Mouse (Mus musculus) MN1 (cell line): ENCODE data around the gene Gm17087.

ENCODE experiments used
- DNase-seq: peaks from one replicate; pipeline ENCODE4 v3.0.0-alpha.2; 2016; ENCODE audit warnings: low spot score

Gm17087 gene

DNA sequence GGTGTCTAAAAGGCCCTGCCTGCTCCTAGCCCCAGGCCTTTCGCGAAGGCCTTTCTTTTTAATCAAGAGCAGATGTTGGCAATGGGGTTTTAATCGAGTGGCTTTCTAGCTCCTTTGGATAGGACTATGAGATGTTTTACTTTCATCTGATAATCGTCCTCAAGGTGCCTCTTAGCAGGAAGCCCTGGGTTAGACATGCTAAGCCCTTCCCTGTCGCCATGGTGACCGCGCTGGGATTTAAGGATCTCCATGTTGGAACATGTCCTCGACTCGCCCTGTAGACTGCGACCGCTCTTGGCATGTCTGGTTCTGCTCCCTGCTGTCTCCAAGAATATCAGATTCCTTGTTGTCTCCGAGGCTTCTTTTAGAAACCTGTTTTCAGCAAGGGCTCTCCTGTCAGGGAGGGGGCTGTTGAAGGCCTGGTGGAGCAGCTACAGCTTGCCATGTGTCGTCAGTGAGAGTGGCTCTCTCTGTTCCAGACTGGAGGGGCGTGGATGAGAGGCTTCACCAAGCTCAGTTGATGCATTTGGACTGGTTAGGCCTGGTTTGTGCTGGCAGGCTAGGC lies 24.7 kb downstream of the Gm17087 start:
- DNase-seq: no peak

DNA sequence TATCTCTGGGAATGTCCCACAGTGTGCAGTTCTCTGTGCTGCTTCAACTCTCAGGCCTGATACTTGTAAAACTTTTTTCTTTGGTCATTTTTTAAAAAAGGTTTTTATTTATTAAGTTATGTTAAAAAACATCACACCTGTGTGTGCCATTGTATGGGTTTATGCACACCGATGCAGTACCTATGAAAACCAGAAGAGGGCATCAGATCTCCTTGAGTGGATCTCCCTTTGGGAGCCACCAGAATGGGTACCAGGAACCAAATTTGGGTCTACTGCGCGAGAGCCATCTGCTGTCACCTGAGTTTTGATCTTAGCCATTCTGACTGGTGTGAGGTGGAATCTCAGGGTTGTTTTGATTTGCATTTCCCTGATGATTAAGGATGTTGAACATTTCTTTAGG lies 28.6 kb downstream of the Gm17087 start:
- DNase-seq: no peak

DNA sequence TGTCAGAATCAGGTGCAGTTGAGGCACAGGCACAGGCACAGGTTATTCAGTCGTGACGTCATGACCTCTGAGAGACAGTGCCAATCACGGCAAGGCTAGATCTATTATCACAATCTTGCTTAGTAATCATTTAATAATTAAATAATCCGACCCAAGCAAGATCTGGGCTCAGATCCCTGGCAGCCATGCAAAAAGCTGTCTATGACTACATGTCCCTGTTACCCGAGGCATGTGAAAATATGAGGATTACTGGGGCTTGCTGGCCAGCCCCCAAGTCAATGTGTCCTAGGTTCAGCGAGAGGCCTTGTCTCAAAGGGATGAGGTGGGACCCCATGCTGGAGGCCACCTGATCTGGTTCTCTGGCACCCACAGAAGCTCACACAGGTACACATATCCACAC lies 30.2 kb downstream of the Gm17087 start:
- no peak for DNase-seq

DNA sequence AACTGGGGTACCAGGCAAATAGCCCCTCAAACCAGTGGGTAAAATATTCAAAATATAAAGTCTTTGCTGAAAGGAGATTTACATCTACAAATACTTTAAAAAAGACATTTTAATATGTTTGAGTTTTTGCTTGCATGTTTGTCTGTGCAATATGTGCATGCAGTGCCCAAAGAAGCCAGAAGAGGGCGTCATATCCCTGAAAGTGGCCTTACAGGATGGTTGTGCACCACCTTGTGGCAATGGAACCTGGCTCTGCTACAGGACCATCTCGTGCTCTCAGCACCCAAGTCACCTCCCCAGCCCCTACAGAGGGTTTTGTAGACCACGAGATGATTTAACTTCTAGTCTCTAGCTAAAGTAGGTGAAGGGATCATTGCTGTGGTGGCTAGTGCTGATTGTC lies 32.9 kb downstream of the Gm17087 start:
- DNase-seq: no peak

DNA sequence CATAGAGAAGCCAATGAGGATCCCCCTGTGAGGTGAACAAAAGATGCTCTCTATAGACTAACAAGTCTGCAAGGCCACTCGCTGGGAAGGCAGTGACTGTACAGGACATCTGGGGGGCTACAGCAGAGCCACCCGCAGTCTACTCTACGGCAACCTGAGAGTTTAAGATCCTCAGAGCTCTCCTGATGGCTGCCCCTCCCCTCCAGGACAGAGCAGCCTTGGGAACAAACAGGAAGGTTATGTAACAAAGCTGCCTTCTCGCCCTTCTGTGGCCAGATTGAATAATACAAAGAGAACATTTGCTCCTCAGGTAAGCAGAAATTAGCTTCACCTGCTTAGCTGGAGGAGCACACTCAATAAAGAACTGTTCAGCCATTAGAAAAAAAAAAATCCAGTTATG lies 34.1 kb downstream of the Gm17087 start:
- no peak for DNase-seq

DNA sequence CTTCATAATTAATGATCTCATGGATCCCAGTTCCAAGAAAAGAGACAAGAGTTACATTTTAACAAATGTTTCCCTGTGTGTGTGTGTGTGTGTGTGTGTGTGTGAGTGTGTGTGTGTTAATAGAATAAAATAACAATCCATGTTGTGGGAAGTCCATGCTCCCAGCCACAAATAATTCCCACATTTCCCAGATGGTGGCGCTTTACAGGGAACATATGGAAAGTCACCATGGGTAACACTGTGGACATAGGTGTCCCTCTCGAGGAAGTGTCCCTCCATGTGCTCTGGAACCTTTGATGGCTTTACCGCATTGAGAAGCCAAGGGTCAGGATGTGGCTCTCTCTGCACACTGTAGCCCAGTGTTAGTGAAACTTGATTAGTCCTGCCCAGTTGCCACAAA lies 38.1 kb downstream of the Gm17087 start:
- no peak for DNase-seq

DNA sequence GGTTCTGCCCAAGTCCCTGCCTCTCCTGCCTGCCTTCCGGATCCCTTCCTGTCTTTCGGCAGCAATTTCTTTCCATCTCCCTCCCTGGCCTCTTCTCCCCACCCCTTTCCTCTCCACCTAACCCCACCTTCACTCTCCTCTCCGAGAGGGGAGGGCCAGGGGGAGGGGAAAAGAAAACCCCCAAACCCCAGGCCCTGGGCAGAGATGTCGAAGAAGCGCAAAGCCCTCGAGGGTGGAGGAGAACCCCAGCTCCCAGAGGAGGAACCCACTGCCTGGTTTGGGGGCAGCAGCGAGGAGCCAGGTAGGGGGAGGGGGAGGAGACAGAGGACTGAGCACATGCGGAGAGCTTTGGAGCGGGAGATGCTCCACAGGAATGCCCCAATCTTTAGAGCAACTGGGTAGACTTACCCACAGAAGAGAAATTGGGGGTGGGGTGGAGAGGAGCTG lies 39.9 kb downstream of the Gm17087 start:
- peak; percentile 24 for DNase-seq

DNA sequence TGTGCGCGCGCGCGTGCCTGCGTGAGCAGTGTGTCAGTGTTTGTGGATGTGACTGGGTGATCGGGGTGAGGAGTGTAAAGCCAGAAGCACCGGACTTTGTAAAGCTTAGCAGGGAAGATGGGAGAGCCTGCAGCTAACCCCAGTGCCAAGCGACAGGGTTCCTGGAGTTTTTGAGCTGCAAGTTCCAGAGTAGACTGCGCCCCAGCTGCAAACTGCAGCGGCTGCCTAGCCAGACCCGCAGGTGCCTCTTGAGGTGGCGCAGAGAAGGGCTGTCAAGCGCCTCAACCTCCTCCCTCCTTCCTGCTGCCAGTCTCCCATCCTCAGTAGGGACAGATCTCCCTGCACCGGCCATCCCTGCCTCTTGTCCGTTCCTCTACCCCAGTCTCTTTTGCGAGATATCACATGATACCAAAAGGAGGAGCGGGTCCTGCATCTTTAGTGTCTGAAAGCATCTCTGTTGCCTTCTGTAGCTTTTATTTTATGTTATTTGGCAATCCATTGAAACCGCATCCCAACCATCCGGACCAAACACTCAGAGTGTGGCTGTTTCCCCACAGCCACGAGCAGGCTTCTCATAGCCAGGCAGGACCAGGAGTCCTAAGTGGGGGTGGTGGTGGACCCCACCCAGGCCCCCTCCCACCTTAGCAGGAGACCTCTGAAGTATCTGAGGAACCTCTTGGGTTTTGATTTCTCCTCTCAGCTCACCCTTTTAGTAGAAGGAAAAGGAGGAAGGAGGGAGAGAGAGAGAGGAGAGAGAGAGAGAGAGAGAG lies 40.6 kb downstream of the Gm17087 start:
- DNase-seq: peak; percentile 64

DNA sequence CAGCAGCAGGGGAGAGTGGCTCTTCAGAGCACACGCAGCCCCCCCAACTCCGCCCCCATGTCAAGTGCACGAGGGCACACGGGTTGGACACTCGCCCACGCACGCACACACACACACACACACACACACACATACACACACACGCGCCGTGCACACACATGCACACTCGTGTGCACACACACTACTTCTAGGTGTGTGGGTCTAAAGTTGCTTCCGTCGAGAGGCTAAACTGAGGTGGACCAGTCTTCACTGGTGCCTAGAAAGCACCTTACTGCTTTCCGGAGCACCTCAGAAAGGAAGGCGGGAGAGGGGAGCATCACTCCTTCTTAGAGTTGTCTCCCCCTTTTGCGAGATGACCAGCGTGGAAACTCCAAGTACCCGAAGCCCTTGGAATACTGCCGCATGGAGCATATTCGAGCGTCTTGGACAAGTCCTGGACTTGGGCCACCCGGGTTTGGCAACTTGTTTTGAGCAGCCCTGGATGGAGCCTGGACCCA lies 41.5 kb downstream of the Gm17087 start, which contains the start of gene Pde10a:
TSS of gene Pde10a (plus strand) at position 148 of the 497 bp plus-strand sequence.
- peak; percentile 61 for DNase-seq

DNA sequence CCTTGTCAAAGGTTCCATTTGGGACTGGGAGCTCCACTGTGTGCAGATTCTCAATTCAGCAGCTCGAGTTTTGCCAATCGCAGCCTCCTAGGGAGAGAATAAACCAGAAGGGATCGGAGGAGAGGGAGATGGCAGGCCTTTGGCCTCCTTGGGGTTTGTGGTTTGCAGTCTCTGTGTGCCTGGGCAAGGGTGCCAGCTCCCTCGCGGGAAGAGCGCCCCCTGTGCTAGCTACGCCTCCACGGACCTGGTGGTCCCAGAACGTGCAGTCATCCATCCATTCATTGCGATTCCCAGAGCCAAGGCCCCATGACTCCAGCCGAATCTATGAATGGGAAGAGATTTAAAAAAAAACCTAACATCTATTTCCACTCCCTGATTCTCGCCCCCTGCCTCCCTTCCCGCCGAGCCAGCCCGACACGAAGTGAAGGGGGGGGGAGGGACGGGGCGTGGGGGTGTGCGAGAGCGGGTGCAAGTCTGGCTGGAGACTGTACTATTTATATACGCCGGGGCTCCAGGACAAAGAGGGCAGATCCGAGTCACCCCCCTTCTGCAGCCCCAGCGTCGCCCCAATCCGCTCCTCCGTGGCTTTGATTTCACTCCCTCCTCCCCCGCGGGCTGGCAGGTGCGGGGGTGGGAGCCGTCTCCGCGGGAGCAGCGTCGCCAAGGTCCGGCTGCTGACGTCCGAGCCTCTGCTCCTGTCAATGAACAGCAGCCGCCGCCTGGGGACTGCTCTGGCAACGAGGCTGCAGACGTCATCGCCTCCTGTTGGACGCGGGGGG lies 42.2 kb downstream of the Gm17087 start:
- peak; percentile 91 for DNase-seq

DNA sequence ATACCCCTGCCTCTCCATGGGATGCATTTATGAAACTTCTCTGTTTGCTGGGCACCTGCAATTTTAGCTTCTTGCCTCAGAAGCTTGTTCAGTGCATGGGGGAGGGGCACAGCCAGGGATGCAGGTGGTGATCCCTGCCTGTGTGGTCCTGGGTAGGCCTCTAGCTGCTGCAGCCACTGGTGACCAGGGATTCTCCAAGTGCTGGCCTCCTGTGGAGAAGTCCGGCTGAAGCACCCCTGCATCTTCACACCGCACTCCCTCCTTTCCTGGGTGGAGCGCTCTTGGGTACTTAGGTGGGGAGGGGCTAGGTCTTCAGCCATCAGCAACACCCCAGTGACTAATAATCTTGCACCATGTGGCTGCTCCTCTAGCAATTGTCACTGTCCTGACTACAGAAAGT lies 42.8 kb downstream of the Gm17087 start:
- peak; percentile 67 for DNase-seq

DNA sequence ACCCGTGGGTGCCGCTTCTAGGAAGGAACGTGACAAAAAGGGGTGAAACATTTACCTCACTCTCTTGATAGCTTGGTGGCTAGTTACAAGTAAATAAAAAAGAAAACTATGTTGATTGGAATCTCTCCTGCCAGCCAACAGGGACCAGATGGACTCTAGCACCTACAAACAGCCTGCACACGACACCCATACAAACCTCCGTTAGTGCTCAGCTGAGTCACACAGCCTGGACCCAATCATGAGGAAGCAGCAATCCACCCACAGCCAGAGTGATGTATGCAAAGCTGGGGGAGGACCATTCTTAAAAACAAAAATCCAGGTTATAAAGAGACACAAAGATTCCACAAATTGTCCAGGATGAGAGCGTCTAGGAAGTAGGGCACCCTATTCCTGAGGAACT lies 50.7 kb downstream of the Gm17087 start:
- no peak for DNase-seq
